25 mouse cellular contexts compared by ENCODE assay signal in the genomic region with DNA sequence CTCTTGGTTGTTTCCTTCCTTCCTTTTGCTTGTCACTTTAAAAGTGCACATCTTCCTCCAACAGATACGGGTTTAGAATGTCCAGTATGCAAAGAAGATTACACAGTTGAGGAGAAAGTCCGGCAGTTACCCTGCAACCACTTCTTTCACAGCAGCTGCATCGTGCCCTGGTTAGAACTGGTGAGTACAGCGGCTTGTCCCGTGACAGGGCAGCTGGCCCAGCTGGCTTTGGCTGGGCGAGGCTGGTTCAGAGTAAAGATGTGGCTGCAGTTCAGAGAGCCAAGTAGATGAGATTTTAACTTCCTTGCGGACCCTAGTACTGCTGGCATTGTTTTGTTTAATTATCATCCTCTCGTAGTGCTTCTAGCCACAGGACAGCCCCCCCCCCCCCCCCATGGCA. TPM values are rescaled to one million over a fixed set of nuclear protein-coding genes. Genes with fewer than 3 reads are reported as not detected.
DNase-seq lines count a peak whose midpoint lies in the region; ATAC-seq and TF ChIP-seq lines count a peak whose summit lies in the region.
"Had no signal": no experiment of that assay in that cellular context is flagged by ENCODE, and none has a peak within 500 bp of the region (broad histone marks: within the 10 kb centered on the region; RNA-seq: fewer than 3 reads in every experiment).

No protein-coding gene starts in this region.

- no peak overlapping the region for H3K4me3 ChIP-seq in heart, embryonic 11.5 days (ENCODE audit: low read depth, low read length)
- H3K4me3 ChIP-seq in CH12.LX (replicated peaks in 1 of 3; ENCODE audit: low read depth in 2 of 3, low read length in 2 of 3, poor library complexity in 1 of 3) = no peak overlapping the region
- H3K4me3 ChIP-seq: embryonic facial prominence, embryonic 13.5 days; limb, embryonic 13.5 days; liver, embryonic 13.5 days; lung, embryonic 15.5 days; neural tube, embryonic 12.5 days had no signal

- no peak for ATAC-seq in heart, embryonic 11.5 days (replicated peaks; ENCODE audit: insufficient number of reproducible peaks, low FRiP score, low TSS enrichment)
- ATAC-seq in cerebellum, adult (ENCODE audit: insufficient number of reproducible peaks, low FRiP score, low TSS enrichment) = no peak
- ATAC-seq: forebrain, embryonic 14.5 days; intestine, embryonic 16.5 days had no signal

- dilution Hi-C loops in CH12.LX (cut with MboI; ENCODE audit: extremely low pct_ligation_motif_present, extremely low pct_unique_long_range_greater_than_20kb, low sequenced_read_pairs) = no loop called here

- no peak for TF ChIP-seq RAD21 in CH12.LX (IDR thresholded peaks at IDR 0.05; ENCODE audit: low read depth, low read length)

- H3K9ac ChIP-seq in heart, embryonic 11.5 days (ENCODE audit: low read depth, low read length) = no peak overlapping the region
- no peak overlapping the region for H3K9ac ChIP-seq in CH12.LX (ENCODE audit: insufficient read depth, low read depth)
- H3K9ac ChIP-seq: embryonic facial prominence, embryonic 13.5 days; hindbrain, embryonic 14.5 days; limb, embryonic 13.5 days; liver, embryonic 13.5 days; lung, embryonic 15.5 days; neural tube, embryonic 12.5 days had no signal

- no peak for TF ChIP-seq CTCF in CH12.LX (conservative IDR thresholded peaks at IDR 0.05 in 1 of 2, IDR thresholded peaks at IDR 0.05 in 1 of 2; ENCODE audit: low read depth in 2 of 2, low read length in 2 of 2)

- peak; percentile 37 for DNase-seq in heart, adult 8-10 months (ENCODE audit: low spot score)
- peak; percentile 45 for DNase-seq in CH12.LX (ENCODE audit: extremely low read depth)
- DNase-seq in brain, adult 2 months (ENCODE audit: low read depth, low spot score) = peak; percentile 35
- peak; percentile 81 for DNase-seq in kidney, postnatal 14 days
- DNase-seq in right cerebral cortex, adult 18-20 months = no peak
- DNase-seq: adrenal gland, adult 8-10 months; cerebellum, adult 11 months; cerebellum, postnatal 14 days; liver, embryonic 13.5 days had no signal

- WGBS in heart, embryonic 11.5 days (ENCODE audit: insufficient replicate concordance) = 82% methylated on average over 8 of the region's 8 CpGs

- TF ChIP-seq EP300 in CH12.LX (IDR thresholded peaks at IDR 0.05; ENCODE audit: low read length) = 0 out of 2 replicates have a peak, but pooled peaks have one; percentile 18

- no peaks in the 10 kb centered on the region for H3K79me2 ChIP-seq in CH12.LX (replicated peaks; ENCODE audit: control insufficient read depth, extremely low read depth, insufficient read depth, poor library complexity, severe bottlenecking)

- in situ Hi-C loops in CH12.LX (cut with MboI; ENCODE audit: low pct_ligation_motif_present, low pct_unique_long_range_greater_than_20kb, low sequenced_read_pairs) = no loop called here

- H3K4me1 ChIP-seq in heart, embryonic 11.5 days (ENCODE audit: control insufficient read depth, insufficient read depth, low read length) = no peaks in the 10 kb centered on the region
- H3K4me1 ChIP-seq in CH12.LX (ENCODE audit: control insufficient read depth in 1 of 2, insufficient read depth in 2 of 2) = peaks cover 8 to 42% of the 10 kb centered on the region in 2 experiments; a peak in 3 of 4 replicates
- H3K4me1 ChIP-seq: embryonic facial prominence, embryonic 13.5 days; limb, embryonic 13.5 days; liver, embryonic 13.5 days; lung, embryonic 15.5 days; neural tube, embryonic 12.5 days had no signal

- no peaks in the 10 kb centered on the region for H3K9me3 ChIP-seq in heart, embryonic 11.5 days (replicated peaks; ENCODE audit: control insufficient read depth, low read length)
- H3K9me3 ChIP-seq in CH12.LX (replicated peaks; ENCODE audit: low read length) = no peaks in the 10 kb centered on the region
- H3K9me3 ChIP-seq: embryonic facial prominence, embryonic 13.5 days; limb, embryonic 13.5 days; liver, embryonic 13.5 days; lung, embryonic 15.5 days; neural tube, embryonic 12.5 days had no signal

- H3K4me2 ChIP-seq in heart, embryonic 11.5 days = no peak overlapping the region
- H3K4me2 ChIP-seq in CH12.LX (ENCODE audit: insufficient read depth, low read depth, poor library complexity, severe bottlenecking) = no peak overlapping the region
- H3K4me2 ChIP-seq: embryonic facial prominence, embryonic 13.5 days; hindbrain, embryonic 14.5 days; limb, embryonic 13.5 days; liver, embryonic 13.5 days; lung, embryonic 15.5 days; midbrain, embryonic 11.5 days; neural tube, embryonic 12.5 days had no signal

- H3K36me3 ChIP-seq in heart, embryonic 11.5 days (ENCODE audit: control insufficient read depth, insufficient read depth, low read length) = peaks cover 3% of the 10 kb centered on the region; the same call in 1 of the 2 replicates
- H3K36me3 ChIP-seq in CH12.LX (replicated peaks in 1 of 2; ENCODE audit: control insufficient read depth in 1 of 2, insufficient read depth in 1 of 2, low read length in 1 of 2) = peaks cover 27 to 82% of the 10 kb centered on the region in 2 experiments

- H3K27ac ChIP-seq in heart, embryonic 11.5 days (ENCODE audit: low read depth, low read length) = no peak overlapping the region
- peak overlapping the region; percentile 43; the same call in 1 of the 2 replicates for H3K27ac ChIP-seq in CH12.LX (ENCODE audit: insufficient read depth, low read depth)
- H3K27ac ChIP-seq: embryonic facial prominence, embryonic 13.5 days; hindbrain, embryonic 14.5 days; limb, embryonic 13.5 days; liver, embryonic 13.5 days; lung, embryonic 15.5 days; macrophage; neural tube, embryonic 12.5 days had no signal

- TF ChIP-seq POLR2A in CH12.LX (IDR thresholded peaks at IDR 0.05; ENCODE audit: low read depth, low read length) = no peak

- H3K27me3 ChIP-seq in heart, embryonic 11.5 days (ENCODE audit: control insufficient read depth, insufficient read depth, low read length) = no peaks in the 10 kb centered on the region
- H3K27me3 ChIP-seq in CH12.LX (replicated peaks) = no peaks in the 10 kb centered on the region
- H3K27me3 ChIP-seq: embryonic facial prominence, embryonic 13.5 days; limb, embryonic 13.5 days; liver, embryonic 13.5 days; lung, embryonic 15.5 days; neural tube, embryonic 12.5 days had no signal

TF ChIP-seq in CH12.LX, 34 proteins besides CTCF, POLR2A, EP300 and RAD21:
- TF ChIP-seq ZNF384 (IDR thresholded peaks at IDR 0.05; ENCODE audit: low read depth, low read length) (no peak), TCF12 (IDR thresholded peaks at IDR 0.05; ENCODE audit: low read depth, low read length) (peak; percentile 37; the same call in 1 of the 2 replicates), SMC3 (IDR thresholded peaks at IDR 0.05; ENCODE audit: low read depth, low read length) (no peak), ZMIZ1 (IDR thresholded peaks at IDR 0.05; ENCODE audit: low read depth, low read length) (no peak), USF1 (IDR thresholded peaks at IDR 0.05; ENCODE audit: low read depth, low read length) (no peak), RCOR1 (conservative IDR thresholded peaks at IDR 0.05; ENCODE audit: low read depth, low read length) (no peak), ETS1 (conservative IDR thresholded peaks at IDR 0.05; ENCODE audit: low read depth, low read length) (peak; percentile 51), KAT2A (IDR thresholded peaks at IDR 0.05; ENCODE audit: insufficient replicate concordance, low read length) (no peak), ZC3H11A (IDR thresholded peaks at IDR 0.05; ENCODE audit: low read depth, low read length) (no peak), UBTF (IDR thresholded peaks at IDR 0.05; ENCODE audit: low read depth, low read length) (no peak), TBP (conservative IDR thresholded peaks at IDR 0.05; ENCODE audit: low read depth, low read length) (no peak), POLR2AphosphoS2 (IDR thresholded peaks at IDR 0.05; ENCODE audit: low read depth, low read length) (no peak), HCFC1 (IDR thresholded peaks at IDR 0.05; ENCODE audit: low read depth, low read length) (no peak), CHD1 (IDR thresholded peaks at IDR 0.05; ENCODE audit: low read depth, low read length) (no peak), MXI1 (IDR thresholded peaks at IDR 0.05; ENCODE audit: low read depth, low read length) (no peak), MAX (IDR thresholded peaks at IDR 0.05; ENCODE audit: low read length) (no peak), IRF4 (IDR thresholded peaks at IDR 0.05; ENCODE audit: low read depth, low read length) (no peak), MEF2A (IDR thresholded peaks at IDR 0.05; ENCODE audit: borderline replicate concordance, low read depth, low read length) (no peak), BHLHE40 (IDR thresholded peaks at IDR 0.05; ENCODE audit: low read depth, low read length) (peak; percentile 76), CHD2 (IDR thresholded peaks at IDR 0.05; ENCODE audit: low read length) (no peak)

RNA-seq across cellular contexts. Expression of a gene that starts 40.6 kb away (rescaled TPM):
- total RNA-seq in heart, adult 8-10 months (2022) = not detected
- 0.10 TPM in 1 of 2 replicates, not detected in the other for polyA plus RNA-seq in heart, embryonic 11.5 days (2014; fragmentation: Nextera tagmentation; extraction: Ambion mirVana)
- 0.13 TPM in 2 replicates for total RNA-seq in CH12.LX (2012; rRNA removed)
- total RNA-seq in CH12.LX (2014; rRNA removed) = not detected in 2 replicates
- 0.11 TPM in 1 of 2 replicates, not detected in the other for polyA plus RNA-seq in CH12.LX (2012; ENCODE audit: insufficient read length, low read depth)
- total RNA-seq: left cerebral cortex, postnatal 10 days had no signal
- polyA plus RNA-seq: C2C12; embryonic facial prominence, embryonic 13.5 days; forebrain, embryonic 14.5 days; limb, embryonic 13.5 days; macrophage; neural tube, embryonic 12.5 days had no signal

RNA-seq across cellular contexts. Expression of a gene that starts 40.6 kb away (rescaled TPM):
- total RNA-seq in heart, adult 8-10 months (2022) = not detected
- polyA plus RNA-seq in heart, embryonic 11.5 days (2014; fragmentation: Nextera tagmentation; extraction: Ambion mirVana) = 0.14 TPM in 1 of 2 replicates, not detected in the other
- total RNA-seq in CH12.LX (2012; rRNA removed) (not detected in 2 replicates), CH12.LX (2014; rRNA removed) (not detected in 2 replicates)
- 0.15 TPM in 1 of 2 replicates, not detected in the other for polyA plus RNA-seq in CH12.LX (2012; ENCODE audit: insufficient read length, low read depth)
- total RNA-seq: heart, postnatal 10 days; layer of hippocampus, postnatal 14 days; left cerebral cortex, postnatal 10 days had no signal
- polyA plus RNA-seq: brain, embryonic 14.5 days had no signal
